Mouse (Mus musculus) frontal cortex, postnatal 25 days (tissue): ENCODE data around the gene Epha6.
"Not testable (repeated sequence)": the region's sequence is repeated elsewhere in the genome, so short reads cannot be mapped to it uniquely, and the experiment has no call there.

Experiments
- DNase-seq, 2 experiments: peaks; one replicate each; pipeline ENCODE4 v3.0.0; 2022; ENCODE audit warnings: low spot score in 2 of 2

Gene Epha6

DNA sequence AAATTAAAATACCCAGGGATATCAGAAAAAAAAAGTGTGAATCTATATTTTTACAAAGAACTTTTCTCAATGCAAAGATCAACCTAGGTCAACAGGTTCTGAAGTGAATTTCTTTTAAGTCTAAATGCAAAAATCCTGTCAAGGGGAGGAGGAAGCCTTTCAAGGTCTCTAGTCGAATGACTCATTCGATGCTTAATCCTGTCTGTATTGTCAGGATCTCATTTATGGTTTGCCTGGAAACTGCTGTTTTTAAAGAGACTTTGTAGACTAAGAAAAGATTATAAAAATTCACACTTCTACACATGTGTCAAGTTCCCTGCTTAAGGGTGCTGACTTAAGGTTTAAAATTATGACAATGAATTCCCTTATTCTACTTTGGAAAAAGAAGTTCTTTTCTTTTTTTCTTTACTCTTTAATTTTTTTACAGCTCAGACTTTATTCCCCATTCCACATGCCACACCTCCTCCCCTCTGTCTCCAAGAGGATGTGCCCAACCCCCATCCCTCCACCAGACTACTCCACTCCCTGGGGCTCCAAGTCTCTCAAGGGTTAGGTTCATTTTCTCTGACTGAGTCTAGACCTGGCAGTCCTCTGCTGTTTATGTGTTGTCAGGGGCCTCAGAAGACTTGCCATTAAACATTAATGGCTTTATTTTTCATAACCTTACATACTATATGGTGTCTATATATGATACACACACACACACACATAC, 598.3 kb downstream of the Epha6 start:
- DNase-seq = no peak

DNA sequence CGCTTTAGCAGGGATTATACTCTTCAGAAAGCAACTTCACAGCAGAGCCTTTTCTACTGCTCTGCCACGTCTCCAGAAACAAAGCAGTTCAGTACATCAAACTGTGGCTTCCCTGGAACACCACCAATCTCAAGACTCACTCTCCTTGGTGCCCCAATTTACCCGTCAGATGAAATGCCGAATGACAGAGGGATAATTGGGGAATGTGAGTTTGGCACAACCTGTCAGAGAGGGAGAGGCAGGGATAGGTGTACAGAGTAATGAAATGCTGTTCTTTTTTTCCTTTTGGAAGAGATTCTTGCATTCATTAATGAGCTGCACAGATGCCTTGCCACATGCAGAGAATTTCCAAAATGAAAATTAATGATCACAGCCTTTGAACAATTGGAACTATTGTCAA, 635.5 kb downstream of the Epha6 start:
- DNase-seq = no peak

DNA sequence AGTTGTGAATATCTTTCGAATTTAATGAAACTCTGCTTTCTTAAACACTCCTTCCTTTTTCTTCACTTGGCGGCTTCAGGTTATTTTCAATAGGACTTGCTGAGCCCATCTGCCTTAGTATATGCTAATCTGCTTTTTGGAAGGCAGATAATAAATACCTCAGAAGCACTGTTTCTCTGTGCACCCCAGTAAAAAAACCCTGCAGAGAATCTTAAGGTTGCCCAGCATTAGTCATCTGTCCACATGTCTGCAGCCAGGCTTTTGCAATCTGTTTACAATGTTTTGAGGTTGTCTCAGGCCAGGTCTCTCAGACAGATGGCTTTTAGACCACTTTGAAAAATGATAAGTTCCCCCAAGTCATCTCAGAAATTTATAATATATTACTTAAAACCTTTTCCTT, 649.6 kb downstream of the Epha6 start:
- DNase-seq = no peak

DNA sequence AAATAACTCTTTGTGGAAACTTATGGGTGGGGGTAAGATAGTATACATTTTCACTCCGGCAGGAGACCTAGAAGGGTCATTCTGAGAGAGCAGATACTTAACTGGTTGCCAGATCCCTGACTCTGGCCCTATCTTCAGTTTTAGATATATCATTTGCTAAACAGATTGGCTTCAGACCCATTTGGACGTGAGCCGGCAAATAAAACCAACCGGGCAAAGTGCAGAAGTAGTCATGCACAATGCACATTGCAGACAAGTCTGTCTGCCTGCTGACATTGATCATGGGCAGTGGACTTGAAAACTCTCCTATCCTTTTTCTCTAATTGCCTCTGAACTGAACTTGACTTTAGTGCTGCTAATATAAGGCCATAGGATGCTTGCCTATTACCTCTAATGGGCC, 681.6 kb downstream of the Epha6 start:
- DNase-seq = no peak

DNA sequence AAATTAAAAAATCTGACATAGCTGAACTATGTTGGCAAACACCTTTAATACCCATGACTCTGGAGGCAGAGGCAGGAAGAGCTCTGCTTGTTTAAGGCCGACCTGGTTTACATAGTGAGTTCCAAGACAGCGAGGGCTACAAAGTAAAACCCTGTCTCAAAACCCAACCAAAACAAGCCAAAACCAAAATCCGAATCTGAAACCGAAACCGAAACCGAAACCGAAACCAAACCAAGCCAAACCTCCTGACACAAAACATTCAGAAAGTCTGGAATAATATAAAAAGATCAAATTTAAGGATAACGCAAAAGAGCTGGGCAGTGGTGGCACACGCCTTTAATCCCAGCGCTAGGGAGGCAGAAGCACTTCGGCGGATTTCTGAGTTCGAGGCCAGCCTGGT, 725.3 kb downstream of the Epha6 start:
- no peak for DNase-seq

DNA sequence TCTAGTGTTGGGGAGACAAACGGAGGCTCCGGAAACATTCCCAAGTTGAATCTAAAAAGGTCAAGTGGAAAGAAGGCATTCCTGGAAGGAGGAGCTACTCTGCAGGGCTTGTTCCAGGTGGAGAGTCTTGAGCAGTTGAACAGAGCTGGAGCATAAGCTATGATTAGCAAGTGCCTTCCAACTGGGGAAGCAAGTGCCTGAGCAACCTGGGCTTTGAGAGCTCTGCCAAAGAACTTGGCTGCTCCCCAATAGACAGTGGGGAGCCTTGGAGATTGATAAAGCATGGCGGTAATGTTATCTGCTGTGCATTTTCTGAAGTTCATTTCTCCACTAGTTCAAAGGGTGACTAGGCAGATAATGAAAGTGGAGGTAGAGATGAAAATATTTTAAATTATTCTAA, 733.5 kb downstream of the Epha6 start:
- DNase-seq = no peak

DNA sequence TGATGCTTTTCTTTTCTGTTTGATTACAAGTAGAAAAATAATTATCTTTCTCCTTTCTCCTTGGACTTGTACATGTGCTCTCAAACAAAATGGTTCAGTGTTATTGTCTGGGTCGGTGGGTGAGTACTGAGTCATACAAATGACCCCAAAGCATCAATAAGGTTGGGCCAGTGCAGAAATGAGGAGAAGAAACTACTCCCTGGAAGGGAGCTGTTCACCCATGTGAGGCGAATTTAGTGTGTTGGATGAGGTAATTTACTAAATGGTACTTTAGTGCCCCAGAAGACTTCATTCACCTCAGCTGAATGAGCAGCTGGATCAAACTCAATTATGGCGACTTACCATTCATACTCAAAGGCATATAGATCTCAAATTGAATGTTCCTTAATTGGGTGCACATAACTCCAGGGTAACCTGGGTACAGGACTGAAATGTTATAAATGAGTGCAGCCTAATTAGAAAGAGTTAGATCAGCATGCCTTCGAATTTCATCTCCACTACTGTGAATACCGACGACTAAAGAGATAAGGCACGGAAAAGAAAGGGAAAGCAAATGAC, 751.1 kb downstream of the Epha6 start:
- DNase-seq = no peak

DNA sequence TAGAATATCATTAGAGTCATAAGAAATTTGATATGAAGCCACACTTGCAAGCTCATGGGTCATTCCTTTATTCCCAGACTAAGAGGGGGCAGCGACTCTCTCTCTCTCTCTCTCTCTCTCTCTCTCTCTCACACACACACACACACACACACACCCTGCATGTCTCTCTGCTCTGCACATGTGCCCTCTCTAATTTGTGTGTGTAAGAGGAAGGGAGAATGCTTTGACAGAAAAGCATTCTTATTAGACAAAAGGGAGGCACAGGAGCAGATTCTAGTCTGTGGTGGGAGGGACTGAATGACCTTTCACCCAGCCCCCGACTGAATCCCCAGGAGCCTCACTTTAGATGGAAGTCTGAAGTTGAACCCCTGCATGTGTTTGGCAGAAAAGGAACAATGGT, 752.6 kb downstream of the Epha6 start:
- no peak for DNase-seq

DNA sequence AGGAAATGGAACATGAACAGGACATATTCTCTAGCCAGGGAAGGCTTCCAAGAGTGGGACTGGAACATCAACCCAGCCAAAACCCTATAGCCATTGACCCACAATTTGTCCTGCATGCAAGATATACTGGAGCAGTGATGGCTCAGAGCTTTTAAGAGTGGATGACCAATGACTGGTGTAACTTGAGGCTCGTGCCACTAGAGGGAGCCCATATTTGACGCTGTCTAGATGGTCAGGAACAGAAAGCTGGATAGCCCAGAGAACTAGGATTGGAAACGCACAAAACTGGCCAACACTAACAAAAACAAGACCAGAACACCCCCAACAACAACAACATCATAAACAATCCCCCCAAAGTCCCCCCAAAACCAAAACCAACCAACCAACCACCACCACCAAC, 758.8 kb downstream of the Epha6 start:
- DNase-seq = peak in 1 of 2 experiments; percentile 12

DNA sequence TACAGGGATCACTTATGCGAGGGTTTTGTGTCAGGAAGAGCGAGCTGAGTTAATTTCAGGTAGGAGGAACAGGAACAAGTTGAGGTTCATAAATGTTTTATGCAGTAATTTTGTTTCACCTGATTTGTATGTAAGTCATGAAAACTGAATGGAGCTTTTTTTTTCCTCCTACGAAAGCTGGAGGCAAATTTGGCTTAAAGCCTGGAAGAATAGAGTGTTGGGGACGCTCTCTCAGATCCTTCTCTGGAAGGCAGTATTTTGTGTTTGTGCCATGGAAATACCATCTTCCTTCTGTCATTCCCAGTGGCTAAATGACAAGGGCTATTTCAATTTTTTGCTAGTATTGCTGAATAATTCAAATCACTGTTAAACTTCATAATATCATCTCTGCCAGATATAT, 768.6 kb downstream of the Epha6 start:
- DNase-seq = no peak

DNA sequence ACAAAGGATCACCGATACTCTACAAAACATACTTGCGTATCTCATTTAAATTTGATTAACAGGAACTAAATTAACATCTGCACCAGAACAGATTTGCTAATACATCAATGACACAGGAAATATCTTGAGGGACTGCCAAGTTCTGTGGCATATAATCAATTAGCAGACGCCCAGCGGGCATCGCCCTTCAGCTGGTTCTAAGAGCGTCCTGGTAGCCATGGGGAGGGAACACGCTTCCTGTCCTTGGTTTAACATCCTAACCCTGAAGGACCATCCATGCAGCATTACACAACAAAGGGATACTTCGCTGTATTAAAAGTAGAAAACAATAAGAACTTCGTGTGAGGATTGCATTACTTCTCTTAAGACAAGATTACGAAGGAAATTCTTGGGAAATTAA, 769.0 kb downstream of the Epha6 start:
- DNase-seq = no peak

DNA sequence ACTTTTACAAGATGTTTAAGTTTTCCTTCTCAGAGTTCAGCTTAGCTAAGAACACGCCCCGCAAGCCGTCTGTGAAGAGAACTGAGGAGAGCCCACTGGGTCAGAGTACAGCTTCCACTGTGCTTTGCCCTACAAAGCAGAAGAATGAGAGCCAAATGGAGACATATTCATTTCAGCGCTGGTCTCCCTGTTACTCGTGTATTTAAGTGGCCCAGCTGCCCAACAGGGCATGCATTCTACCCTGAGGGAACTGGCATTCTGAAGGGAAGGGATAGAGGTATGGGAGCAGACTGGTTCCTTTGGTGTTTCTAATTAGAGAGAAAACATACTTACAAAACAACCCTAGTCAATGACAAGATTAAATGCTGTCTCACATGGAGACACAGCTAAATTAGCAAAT, 772.9 kb downstream of the Epha6 start:
- no peak for DNase-seq

DNA sequence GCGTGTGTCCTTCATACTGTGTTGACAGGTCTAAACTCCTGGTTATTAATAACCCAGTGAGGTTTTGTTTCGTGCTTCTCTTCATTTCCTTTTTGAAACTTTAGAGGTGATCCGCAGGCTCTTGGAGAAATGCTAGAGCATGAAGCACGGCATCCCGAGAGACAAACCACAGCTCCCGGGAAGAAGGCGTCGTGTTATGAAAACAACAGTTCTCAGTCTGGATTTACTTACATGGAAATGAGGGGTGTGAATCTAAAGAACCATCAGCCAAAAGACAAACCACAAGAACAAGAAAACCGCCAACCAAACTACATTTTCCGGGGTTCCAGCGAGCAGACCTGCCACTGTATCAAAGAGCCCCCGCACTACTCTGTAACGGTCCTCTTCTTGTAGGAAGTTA, 775.7 kb downstream of the Epha6 start:
- no peak for DNase-seq

DNA sequence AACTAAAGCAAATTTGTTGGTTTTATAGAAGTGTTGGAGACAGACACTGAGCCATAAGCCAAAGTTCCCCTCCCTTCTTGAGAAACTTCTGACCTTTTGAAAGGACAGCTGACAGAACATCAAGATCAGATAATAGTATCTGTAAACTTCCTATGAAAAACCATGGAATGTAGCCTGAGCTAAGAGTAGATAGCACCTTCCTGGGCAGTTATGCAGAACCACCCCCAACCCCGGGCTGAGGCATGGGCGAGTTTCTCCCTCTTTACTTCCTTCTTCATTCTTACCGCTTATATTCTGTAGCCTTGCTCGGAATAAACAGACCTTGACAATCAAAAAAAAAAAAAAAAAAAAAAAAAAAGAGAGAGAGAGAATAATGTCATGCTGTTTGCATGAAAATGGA, 805.5 kb downstream of the Epha6 start:
- not testable (repeated sequence) for DNase-seq

DNA sequence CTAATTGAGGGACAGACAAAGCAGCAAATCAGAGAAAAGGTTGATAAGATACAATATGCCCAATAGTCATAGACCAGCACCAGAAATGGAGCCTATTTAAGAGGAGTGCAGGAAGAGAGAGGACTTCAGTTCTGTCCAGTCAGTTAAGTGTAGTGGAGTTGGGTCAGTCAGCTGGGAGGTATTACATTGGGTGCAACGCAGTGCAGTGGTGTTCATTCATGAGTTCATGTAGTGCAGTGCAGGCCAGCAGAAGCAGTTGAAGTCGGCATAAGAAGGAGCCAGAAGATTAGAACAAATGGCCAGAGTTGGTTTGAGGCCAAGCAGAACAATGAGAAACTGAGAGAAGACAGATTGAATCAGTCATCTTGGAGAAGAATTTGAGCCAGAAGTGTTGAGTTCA, 833.0 kb downstream of the Epha6 start:
- no peak for DNase-seq

DNA sequence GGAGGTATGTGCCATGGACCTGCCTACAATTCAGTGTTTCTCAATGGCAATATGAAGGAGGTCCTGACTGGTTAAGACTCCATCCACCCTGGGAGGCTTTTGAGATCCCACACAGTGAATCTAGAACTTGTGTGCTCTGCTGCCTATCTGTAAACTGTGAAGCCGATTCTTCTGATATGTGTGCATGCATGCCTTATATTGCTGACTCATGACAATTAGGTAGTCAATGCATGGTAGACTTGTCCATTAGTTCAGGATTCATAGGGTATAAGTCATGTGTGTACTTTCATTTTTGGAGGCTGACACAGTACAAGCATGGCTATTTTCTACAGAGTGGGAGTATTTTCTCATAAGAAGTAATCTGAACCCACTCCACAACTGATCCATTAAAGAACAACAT, 834.9 kb downstream of the Epha6 start:
- no peak for DNase-seq

DNA sequence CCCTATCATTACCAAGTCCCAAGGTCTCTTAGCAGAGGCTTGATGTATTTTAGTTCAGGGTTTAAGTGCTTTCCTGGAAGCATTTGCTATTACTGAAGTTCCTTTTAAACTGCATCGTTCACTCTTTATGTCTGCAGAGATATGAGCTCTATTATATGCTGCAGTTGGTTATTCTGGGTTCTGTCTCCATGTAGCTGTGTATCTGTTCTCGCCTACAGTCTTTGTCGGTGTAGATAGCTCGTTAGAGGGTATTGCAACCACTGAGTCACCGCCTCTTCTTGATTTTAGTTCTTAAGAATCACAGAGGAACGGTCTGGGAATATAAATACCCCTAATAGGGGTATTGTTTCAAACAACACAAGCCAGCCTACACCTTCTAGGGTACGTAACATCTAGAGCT, 835.4 kb downstream of the Epha6 start:
- no peak for DNase-seq

DNA sequence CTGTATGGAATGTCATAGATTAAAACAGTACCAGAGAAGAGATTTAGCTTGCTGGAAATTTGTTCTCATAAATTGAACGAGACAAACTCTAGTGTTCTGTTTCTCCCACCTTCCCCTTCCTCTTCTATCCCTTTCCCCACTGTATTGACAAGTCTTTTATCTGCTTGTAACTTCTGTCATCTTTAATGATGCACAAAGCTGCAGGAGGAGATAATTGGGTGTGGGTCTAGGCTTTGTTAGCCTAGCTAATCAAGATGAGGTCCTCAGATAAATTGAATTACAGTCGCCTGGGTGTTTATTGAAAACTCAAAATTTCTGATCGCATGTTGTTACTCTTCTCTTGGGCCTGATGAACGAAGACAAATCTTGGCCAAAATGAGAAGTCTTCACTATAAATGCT, 844.5 kb downstream of the Epha6 start:
- no peak for DNase-seq

DNA sequence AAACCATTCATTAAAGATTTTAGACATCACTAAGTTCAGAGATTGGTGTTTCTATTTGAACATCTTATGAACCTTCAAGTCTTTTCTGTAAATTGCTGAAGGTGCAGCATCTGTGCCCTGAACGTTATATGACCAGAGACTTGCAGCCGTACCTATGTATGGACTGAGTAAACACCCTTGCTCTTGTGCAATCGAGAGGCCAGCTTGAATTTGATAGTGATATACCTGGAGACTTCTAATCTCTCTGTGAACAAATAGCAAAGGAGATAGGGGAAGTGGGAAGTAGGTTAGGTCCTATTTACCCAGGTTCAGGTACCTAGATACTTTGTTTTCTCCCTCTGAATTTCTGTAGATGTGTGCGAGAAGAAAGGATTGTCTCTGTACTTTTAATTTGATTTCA, 854.4 kb downstream of the Epha6 start:
- DNase-seq = no peak

DNA sequence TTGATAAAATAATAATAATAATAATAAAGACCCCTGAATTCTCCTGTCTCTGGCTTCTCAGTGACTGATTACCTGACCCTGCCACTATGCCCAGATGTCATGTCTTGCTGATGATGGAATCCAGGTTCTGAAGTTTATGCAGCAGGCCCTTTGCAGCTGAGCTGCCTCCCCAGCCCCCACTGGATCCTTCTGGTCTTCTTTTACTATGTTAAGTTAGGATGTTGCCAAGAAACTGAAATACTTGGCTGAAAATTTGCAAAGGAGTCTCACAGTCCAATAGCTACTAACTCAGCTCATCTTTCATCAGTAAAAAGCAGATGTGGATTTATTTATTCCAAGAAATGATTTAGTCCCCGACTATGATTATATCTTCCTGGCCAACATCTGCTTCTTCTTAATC, 861.7 kb downstream of the Epha6 start:
- DNase-seq = no peak

DNA sequence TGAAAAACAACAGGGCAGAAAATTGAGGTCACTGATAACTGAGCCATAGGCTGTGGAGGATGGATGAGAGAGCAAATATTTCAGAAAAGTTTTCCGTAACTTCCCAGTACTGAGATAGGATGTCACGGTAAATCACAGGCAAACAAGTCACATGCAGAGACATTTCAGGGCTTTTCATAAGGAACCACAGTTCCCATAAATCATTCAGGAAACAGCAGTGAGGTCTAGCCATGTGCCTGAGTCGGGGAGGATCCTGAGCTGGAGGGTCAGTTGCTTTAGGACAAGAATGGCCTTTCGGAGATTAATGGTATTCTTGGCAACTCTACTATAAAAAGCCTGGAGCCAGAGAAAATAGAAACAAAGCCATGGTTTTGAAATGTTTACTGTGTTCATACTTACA, 889.8 kb downstream of the Epha6 start:
- DNase-seq = no peak

DNA sequence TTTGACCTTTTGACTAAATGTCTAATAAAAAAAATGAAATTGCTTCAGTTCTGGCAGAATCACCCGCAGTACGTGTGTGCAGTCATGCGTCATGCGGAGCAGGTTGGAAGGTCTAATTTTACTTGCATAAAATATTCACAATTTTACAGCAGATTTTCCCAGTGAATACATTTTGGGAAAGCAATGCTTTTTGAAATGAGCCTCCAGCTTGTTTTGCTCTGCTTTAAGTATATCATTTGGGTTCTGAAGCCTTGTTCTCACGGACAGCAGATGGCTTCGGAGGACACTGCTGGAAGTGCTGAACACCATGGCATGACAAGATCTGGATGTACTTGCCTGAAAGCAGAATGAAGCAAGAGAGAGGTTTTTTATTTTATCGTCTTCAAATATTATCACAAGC, 912.1 kb downstream of the Epha6 start:
- DNase-seq = peak in 1 of 2 experiments; percentile 17

DNA sequence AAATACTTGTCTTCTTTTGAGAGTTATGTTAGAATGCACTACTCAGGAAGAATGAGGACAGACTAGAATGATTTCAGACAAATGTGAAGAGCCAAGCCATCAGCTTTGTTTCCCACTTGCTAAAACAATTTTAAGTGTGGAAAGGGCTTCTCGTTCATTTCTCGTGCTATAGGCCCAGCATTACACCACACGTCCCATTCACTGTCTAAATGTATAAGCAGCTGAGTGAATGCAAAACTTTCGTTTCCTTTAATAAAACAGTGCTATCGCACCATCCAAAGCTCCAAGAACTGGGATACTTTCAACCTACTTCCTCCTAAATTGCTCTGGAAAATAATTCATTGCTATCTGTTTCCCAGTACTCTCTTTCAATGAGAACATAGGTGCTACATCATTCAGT, 916.2 kb downstream of the Epha6 start:
- no peak for DNase-seq

DNA sequence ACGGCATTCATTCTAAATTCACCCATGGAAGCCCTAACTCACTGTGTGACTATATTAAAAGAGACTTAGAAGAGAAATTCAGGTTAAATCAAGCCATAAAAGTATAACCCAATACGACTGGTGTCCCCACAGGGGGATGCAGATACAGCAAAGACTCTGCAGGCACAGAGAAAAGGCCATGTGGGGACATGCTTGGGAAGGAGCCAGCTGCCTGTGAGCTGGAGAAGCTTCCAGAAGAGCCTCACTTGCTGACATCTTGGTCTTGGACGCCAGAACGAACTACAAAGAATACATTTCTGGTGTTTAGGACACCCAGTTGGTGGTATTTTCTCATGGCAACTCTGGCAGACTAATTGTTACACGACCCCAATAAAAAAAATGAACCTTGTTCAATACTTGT, 920.2 kb downstream of the Epha6 start:
- DNase-seq = no peak
